Mouse (Mus musculus): ENCODE data around the gene Snx29. TPM values are rescaled to one million over a fixed set of nuclear protein-coding genes. Genes with fewer than 3 reads are reported as not detected.

Gene Snx29
- polyA plus RNA-seq, 1 experiment from 2014 or later, result 4.4 TPM

GRCm38 (mm10) chr16:11778715-11779460 lies 456.2 kb downstream of the Snx29 start:
- DNase-seq (no peak), ATAC-seq (ENCODE audit: low read depth) (no peak)
- H3K27me3 ChIP-seq, result no peaks in the 10 kb centered on the region
- H3K9me3 ChIP-seq (replicated peaks), result no peaks in the 10 kb centered on the region
- 70% methylated on average over 9 of the region's 9 CpGs for WGBS (ENCODE audit: insufficient replicate concordance)
- no peak overlapping the region for H3K4me2 ChIP-seq
- H3K27ac ChIP-seq, result no peak overlapping the region
- peaks cover 27% of the 10 kb centered on the region for H3K4me1 ChIP-seq (replicated peaks)
- no peak overlapping the region for H3K9ac ChIP-seq
- H3K4me3 ChIP-seq (replicated peaks), result no peak overlapping the region
- H3K36me3 ChIP-seq, result no peaks in the 10 kb centered on the region

- no peaks in the 10 kb centered on the region for H3K9me3 ChIP-seq (replicated peaks)
- peak; percentile 94 for ATAC-seq (ENCODE audit: low read depth)
- peak; percentile 34 for DNase-seq
Observed at GRCm38 (mm10) chr16:11782082-11782481, 459.4 kb downstream of the Snx29 start.

GRCm38 (mm10) chr16:11783337-11783736 lies 460.6 kb downstream of the Snx29 start:
- DNase-seq, result no peak
- H3K27me3 ChIP-seq, result no peaks in the 10 kb centered on the region
- no peaks in the 10 kb centered on the region for H3K36me3 ChIP-seq
- no peak overlapping the region for H3K9ac ChIP-seq
- H3K4me3 ChIP-seq (replicated peaks), result no peak overlapping the region
- H3K4me2 ChIP-seq, result no peak overlapping the region
- ATAC-seq (ENCODE audit: low read depth), result peak; percentile 55; the same call in 1 of the 2 replicates
- H3K4me1 ChIP-seq (replicated peaks), result peaks cover 28% of the 10 kb centered on the region
- no peak overlapping the region for H3K27ac ChIP-seq
- no peaks in the 10 kb centered on the region for H3K9me3 ChIP-seq (replicated peaks)

More at GRCm38 (mm10) chr16:11782082-11782481, 459.4 kb downstream of the Snx29 start:
- Histone ChIP-seq H3K36me3 (no peaks in the 10 kb centered on the region), H3K4me2 (peak overlapping the region; percentile 2; the same call in 1 of the 2 replicates), H3K27ac (peak overlapping the region; percentile 14), H3K4me1 (replicated peaks) (peaks cover 28% of the 10 kb centered on the region), H3K9ac (no peak overlapping the region), H3K27me3 (no peaks in the 10 kb centered on the region), H3K4me3 (replicated peaks) (no peak overlapping the region)
- 16% methylated on average over 2 of the region's 2 CpGs for WGBS (ENCODE audit: insufficient replicate concordance)

- H3K9me3 ChIP-seq (replicated peaks), result no peaks in the 10 kb centered on the region
- peaks cover 28% of the 10 kb centered on the region for H3K4me1 ChIP-seq (replicated peaks)
- H3K9ac ChIP-seq, result no peak overlapping the region
- no peaks in the 10 kb centered on the region for H3K36me3 ChIP-seq
- ATAC-seq (ENCODE audit: low read depth), result no peak
- 26% methylated on average over 4 of the region's 4 CpGs for WGBS (ENCODE audit: insufficient replicate concordance)
- no peak for DNase-seq
- no peaks in the 10 kb centered on the region for H3K27me3 ChIP-seq
- H3K27ac ChIP-seq, result no peak overlapping the region
- no peak overlapping the region for H3K4me3 ChIP-seq (replicated peaks)
- H3K4me2 ChIP-seq, result no peak overlapping the region
Observed at GRCm38 (mm10) chr16:11784354-11784753, 461.6 kb downstream of the Snx29 start.

GRCm38 (mm10) chr16:11785806-11786205 lies 463.1 kb downstream of the Snx29 start:
- Histone ChIP-seq H3K4me2 (no peak overlapping the region), H3K27me3 (no peaks in the 10 kb centered on the region), H3K4me3 (replicated peaks) (no peak overlapping the region), H3K9ac (no peak overlapping the region), H3K9me3 (replicated peaks) (no peaks in the 10 kb centered on the region), H3K4me1 (replicated peaks) (peaks cover 28% of the 10 kb centered on the region), H3K36me3 (no peaks in the 10 kb centered on the region), H3K27ac (no peak overlapping the region)
- 39% methylated on average over 4 of the region's 4 CpGs for WGBS (ENCODE audit: insufficient replicate concordance)
- no peak for DNase-seq
- ATAC-seq (ENCODE audit: low read depth), result no peak

- Histone ChIP-seq H3K4me1 (replicated peaks) (peaks cover 2% of the 10 kb centered on the region), H3K27ac (no peak overlapping the region), H3K9ac (no peak overlapping the region), H3K27me3 (no peaks in the 10 kb centered on the region), H3K9me3 (replicated peaks) (0 out of 2 replicates have a peak, but pooled peaks cover 3% of the 10 kb centered on the region), H3K4me3 (replicated peaks) (no peak overlapping the region), H3K4me2 (no peak overlapping the region), H3K36me3 (no peaks in the 10 kb centered on the region)
- no peak for DNase-seq
- no peak for ATAC-seq (ENCODE audit: low read depth)
- WGBS (ENCODE audit: insufficient replicate concordance), result 80% methylated on average over 3 of the region's 3 CpGs
Observed at GRCm38 (mm10) chr16:11790476-11790875, 467.8 kb downstream of the Snx29 start.

GRCm38 (mm10) chr16:11793391-11793790 lies 470.7 kb downstream of the Snx29 start:
- Histone ChIP-seq H3K4me1 (replicated peaks) (peaks cover 12% of the 10 kb centered on the region), H3K27me3 (no peaks in the 10 kb centered on the region), H3K27ac (no peak overlapping the region), H3K4me2 (no peak overlapping the region), H3K36me3 (no peaks in the 10 kb centered on the region), H3K9me3 (replicated peaks) (0 out of 2 replicates have a peak, but pooled peaks cover 3% of the 10 kb centered on the region), H3K9ac (no peak overlapping the region), H3K4me3 (replicated peaks) (no peak overlapping the region)
- no peak for DNase-seq
- no peak for ATAC-seq (ENCODE audit: low read depth)
- 24% methylated on average over 2 of the region's 2 CpGs for WGBS (ENCODE audit: insufficient replicate concordance)

GRCm38 (mm10) chr16:11794628-11795027 lies 471.9 kb downstream of the Snx29 start:
- no peak overlapping the region for H3K4me3 ChIP-seq (replicated peaks)
- no peak for ATAC-seq (ENCODE audit: low read depth)
- H3K27ac ChIP-seq, result no peak overlapping the region
- no peak for DNase-seq
- no peak overlapping the region for H3K9ac ChIP-seq
- no peaks in the 10 kb centered on the region for H3K36me3 ChIP-seq
- no peak overlapping the region for H3K4me2 ChIP-seq
- H3K27me3 ChIP-seq, result no peaks in the 10 kb centered on the region
- 65% methylated on average over 4 of the region's 4 CpGs for WGBS (ENCODE audit: insufficient replicate concordance)
- 0 out of 2 replicates have a peak, but pooled peaks cover 3% of the 10 kb centered on the region for H3K9me3 ChIP-seq (replicated peaks)
- peaks cover 12% of the 10 kb centered on the region for H3K4me1 ChIP-seq (replicated peaks)

GRCm38 (mm10) chr16:11795758-11796460 lies 473.2 kb downstream of the Snx29 start:
- Histone ChIP-seq H3K4me2 (no peak overlapping the region), H3K27ac (no peak overlapping the region), H3K4me3 (replicated peaks) (no peak overlapping the region), H3K36me3 (no peaks in the 10 kb centered on the region), H3K9me3 (replicated peaks) (0 out of 2 replicates have a peak, but pooled peaks cover 3% of the 10 kb centered on the region), H3K27me3 (no peaks in the 10 kb centered on the region), H3K4me1 (replicated peaks) (peaks cover 12% of the 10 kb centered on the region), H3K9ac (no peak overlapping the region)
- 36% methylated on average over 7 of the region's 7 CpGs for WGBS (ENCODE audit: insufficient replicate concordance)
- ATAC-seq (ENCODE audit: low read depth) (peak; percentile 73), DNase-seq (no peak)

GRCm38 (mm10) chr16:11801960-11802539 lies 479.3 kb downstream of the Snx29 start:
- 77% methylated on average over 7 of the region's 7 CpGs for WGBS (ENCODE audit: insufficient replicate concordance)
- Histone ChIP-seq H3K36me3 (peaks cover 10% of the 10 kb centered on the region; the same call in 1 of the 2 replicates), H3K4me2 (no peak overlapping the region), H3K27ac (no peak overlapping the region), H3K4me3 (replicated peaks) (no peak overlapping the region), H3K4me1 (replicated peaks) (no peaks in the 10 kb centered on the region; the same call in 1 of the 2 replicates), H3K9me3 (replicated peaks) (no peaks in the 10 kb centered on the region), H3K27me3 (no peaks in the 10 kb centered on the region), H3K9ac (no peak overlapping the region)
- DNase-seq (no peak), ATAC-seq (ENCODE audit: low read depth) (no peak)
